Mouse (Mus musculus) liver, embryonic 14.5 days (tissue): ENCODE measurements around the gene Lama5. TPM values are rescaled to one million over a fixed set of nuclear protein-coding genes. Genes with fewer than 3 reads are reported as not detected.

ENCODE experiments used
- ATAC-seq: fragments of 200-750 bp; cut with Nextera tagmentation; 2 replicates; pipeline ENCODE4 v1.8.0; 2017; ENCODE audit warnings: moderate number of reproducible peaks, mild to moderate bottlenecking, moderate library complexity; ENCODE audit not compliant: insufficient read depth
- DNase-seq, 3 experiments: peaks; one replicate each; pipeline ENCODE4 v3.0.0-alpha.2; 2012 to 2013; ENCODE audit warnings: low read depth in 3 of 3, low spot score in 3 of 3
- H3K27ac ChIP-seq: fragments of 300-500 bp; sonication (generic); 2 replicates; pipeline ENCODE4 v1.5.1; 2014; ENCODE audit warnings: moderate library complexity, mild to moderate bottlenecking, control low read depth, inconsistent platforms
- H3K27me3 ChIP-seq: fragments of 300-500 bp; sonication (generic); 2 replicates; pipeline ENCODE4 v1.6.1; 2014; ENCODE audit warnings: mild to moderate bottlenecking, low read length, moderate library complexity; ENCODE audit not compliant: control insufficient read depth, insufficient read depth
- H3K36me3 ChIP-seq: fragments of 300-500 bp; sonication (generic); replicated peaks from 2 replicates; pipeline ENCODE4 v1.6.1; 2014; ENCODE audit warnings: low read depth; ENCODE audit not compliant: control insufficient read depth, insufficient read depth
- H3K4me1 ChIP-seq, 2 experiments: fragments of 200-500 bp in 1 of 2; fragments of 300-500 bp in 1 of 2; sonication (generic) in 1 of 2; replicated peaks; 2 replicates each; pipeline ENCODE4 v1.6.1; 2012 to 2014; ENCODE audit warnings: antibody characterized with exemption in 1 of 2, inconsistent platforms in 1 of 2, low read length in 1 of 2; ENCODE audit not compliant: control insufficient read depth in 2 of 2, insufficient read depth in 2 of 2
- H3K4me2 ChIP-seq: fragments of 300-500 bp; sonication (generic); 2 replicates; pipeline ENCODE4 v1.6.1; 2014; ENCODE audit warnings: low read depth, mild to moderate bottlenecking, control low read depth, moderate library complexity
- H3K4me3 ChIP-seq, 2 experiments: fragments of 200-500 bp in 1 of 2; fragments of 300-500 bp in 1 of 2; sonication (generic) in 1 of 2; 2 replicates each; pipeline ENCODE4 v1.5.1; 2012 to 2014; ENCODE audit warnings: low read depth in 2 of 2, low read length in 2 of 2, mild to moderate bottlenecking in 2 of 2, control low read depth in 1 of 2, inconsistent platforms in 1 of 2, moderate library complexity in 1 of 2; ENCODE audit not compliant: insufficient read depth in 1 of 2
- H3K9ac ChIP-seq: fragments of 300-500 bp; sonication (generic); replicated peaks from 2 replicates; pipeline ENCODE4 v1.6.1; 2014; ENCODE audit warnings: mild to moderate bottlenecking, control low read depth, moderate library complexity
- H3K9me3 ChIP-seq: fragments of 300-500 bp; sonication (generic); 2 replicates; pipeline ENCODE4 v1.6.1; 2016; ENCODE audit warnings: low read length, mixed read lengths; ENCODE audit not compliant: control insufficient read depth
- CTCF ChIP-seq: IDR thresholded peaks from 2 replicates; pipeline ENCODE4 v1.5.1; 2016; ENCODE audit warnings: antibody characterized with exemption, low read depth, control low read depth
- EP300 ChIP-seq: IDR thresholded peaks from 2 replicates; pipeline ENCODE4 v1.6.1; 2016; ENCODE audit warnings: antibody characterized with exemption, low read depth
- WGBS: fragments of 180-500 bp; shearing (Covaris S2); extraction: QIAGEN DNeasy Blood & Tissue Kit; methylation state at CpG from one replicate; pipeline ENCODE4 v1.1.7; 2014; ENCODE audit not compliant: insufficient replicate concordance; 5-methylcytosine and 5-hydroxymethylcytosine counted together
- microRNA-seq: library from miRNA; unstranded; fragments of <30 nt; microRNA quantifications from one replicate; pipeline ENCODE4, GENCODE M21; 2016
- polyA plus RNA-seq, 2 experiments: library from polyadenylated mRNA; depleted of rRNA in 1 of 2; stranded (reverse) in 1 of 2; unstranded in 1 of 2; fragments of >200 nt; fragmentation: Nextera tagmentation in 1 of 2; extraction: Ambion mirVana in 1 of 2; gene quantifications; 2 replicates each; pipeline versions ENCODE4 v1.2.1 to v1.2.3; 2012 to 2014

Gene Lama5
- polyA plus RNA-seq, 2 experiments: 1.9 to 2.7 TPM

DNA sequence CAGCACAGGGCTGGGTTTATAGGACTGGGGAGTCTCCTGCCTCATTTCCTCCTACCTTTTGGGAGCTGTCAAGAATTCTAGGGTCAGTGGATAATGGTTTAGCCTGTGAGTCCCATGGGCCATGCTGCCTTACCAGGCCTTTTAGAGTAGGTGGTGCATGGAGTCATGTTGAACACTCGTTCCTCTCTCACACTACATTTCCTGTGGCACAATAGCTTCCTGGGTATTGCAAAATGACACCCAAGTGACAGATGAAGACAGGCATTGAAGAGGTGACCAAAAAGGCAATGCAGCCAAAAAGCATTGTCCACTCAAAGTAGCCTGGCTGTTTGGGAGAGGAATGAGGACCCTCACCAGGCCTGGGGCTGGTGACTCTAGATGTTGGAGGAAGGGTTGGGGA lies 98.0 kb downstream of the Lama5 start:
- DNase-seq (no peak), ATAC-seq (no peak)
- Histone ChIP-seq H3K4me1 (peaks cover 0 to 2% of the 10 kb centered on the region in 2 experiments; a peak in 2 of 4 replicates), H3K27ac (no peak overlapping the region), H3K4me2 (no peak overlapping the region), H3K9me3 (no peaks in the 10 kb centered on the region), H3K9ac (no peak overlapping the region), H3K27me3 (no peaks in the 10 kb centered on the region), H3K4me3 (no peak overlapping the region), H3K36me3 (no peaks in the 10 kb centered on the region)
- TF ChIP-seq CTCF: no peak
- TF ChIP-seq EP300: no peak
- WGBS: 51% methylated on average over 1 of the region's 1 CpGs

Small RNAs within 50 kb of the gene (microRNA-seq; reads per million reads assigned to microRNA genes)
- gene Mir3091 (3.4 reads per million), gene Mir7005 (not detected)

Other genes starting within 250 kb of the Lama5 start
- 4.3 and 5.7 TPM in 2 replicates for gene Taf4, start 249.2 kb downstream of the Lama5 start, polyA plus RNA-seq (2012; rRNA removed)
- gene Taf4, start 249.2 kb downstream of the Lama5 start, polyA plus RNA-seq (2014; fragmentation: Nextera tagmentation; extraction: Ambion mirVana): 2.1 and 2.3 TPM in 2 replicates
- gene Lsm14b, start 200.9 kb downstream of the Lama5 start, polyA plus RNA-seq (2012; rRNA removed): 6.0 and 10.7 TPM in 2 replicates
- 1.5 and 1.7 TPM in 2 replicates for gene Lsm14b, start 200.9 kb downstream of the Lama5 start, polyA plus RNA-seq (2014; fragmentation: Nextera tagmentation; extraction: Ambion mirVana)
- gene Psma7, start 183.4 kb downstream of the Lama5 start, polyA plus RNA-seq (2012; rRNA removed): 115 and 150 TPM in 2 replicates
- 310 and 347 TPM in 2 replicates for gene Psma7, start 183.4 kb downstream of the Lama5 start, polyA plus RNA-seq (2014; fragmentation: Nextera tagmentation; extraction: Ambion mirVana)
- 1.0 and 1.3 TPM in 2 replicates for gene Ss18l1, start 183.3 kb downstream of the Lama5 start, polyA plus RNA-seq (2012; rRNA removed)
- gene Ss18l1, start 183.3 kb downstream of the Lama5 start, polyA plus RNA-seq (2014; fragmentation: Nextera tagmentation; extraction: Ambion mirVana): 0.37 and 0.44 TPM in 2 replicates
- 7.7 and 8.5 TPM in 2 replicates for gene Mtg2, start 155.3 kb downstream of the Lama5 start, polyA plus RNA-seq (2012; rRNA removed)
- 9.9 and 10.7 TPM in 2 replicates for gene Mtg2, start 155.3 kb downstream of the Lama5 start, polyA plus RNA-seq (2014; fragmentation: Nextera tagmentation; extraction: Ambion mirVana)
- gene Hrh3, start 121.4 kb downstream of the Lama5 start, polyA plus RNA-seq (2012; rRNA removed): 0.02 TPM in 1 of 2 replicates, not detected in the other
- not detected in 2 replicates for gene Hrh3, start 121.4 kb downstream of the Lama5 start, polyA plus RNA-seq (2014; fragmentation: Nextera tagmentation; extraction: Ambion mirVana)
- 3.3 and 4.4 TPM in 2 replicates for gene Osbpl2, start 106.6 kb downstream of the Lama5 start, polyA plus RNA-seq (2012; rRNA removed)
- gene Osbpl2, start 106.6 kb downstream of the Lama5 start, polyA plus RNA-seq (2014; fragmentation: Nextera tagmentation; extraction: Ambion mirVana): 7.9 and 8.4 TPM in 2 replicates
- gene Adrm1, start 54.4 kb downstream of the Lama5 start, polyA plus RNA-seq (2012; rRNA removed): 51.7 and 53.3 TPM in 2 replicates
- gene Adrm1, start 54.4 kb downstream of the Lama5 start, polyA plus RNA-seq (2014; fragmentation: Nextera tagmentation; extraction: Ambion mirVana): 77.8 and 80.5 TPM in 2 replicates
- 1,402 and 1,840 TPM in 2 replicates for gene Rps21, start 31.5 kb upstream of the Lama5 start, polyA plus RNA-seq (2012; rRNA removed)
- 511 and 539 TPM in 2 replicates for gene Rps21, start 31.5 kb upstream of the Lama5 start, polyA plus RNA-seq (2014; fragmentation: Nextera tagmentation; extraction: Ambion mirVana)
- 4.9 and 5.6 TPM in 2 replicates for gene Cables2, start 47.6 kb upstream of the Lama5 start, polyA plus RNA-seq (2012; rRNA removed)
- 3.3 and 4.9 TPM in 2 replicates for gene Cables2, start 47.6 kb upstream of the Lama5 start, polyA plus RNA-seq (2014; fragmentation: Nextera tagmentation; extraction: Ambion mirVana)
- gene Rbbp8nl, start 64.0 kb upstream of the Lama5 start, polyA plus RNA-seq (2012; rRNA removed): 0.02 TPM in 2 replicates
- not detected in 2 replicates for gene Rbbp8nl, start 64.0 kb upstream of the Lama5 start, polyA plus RNA-seq (2014; fragmentation: Nextera tagmentation; extraction: Ambion mirVana)
- 0.27 and 0.35 TPM in 2 replicates for gene Gata5, start 108.8 kb upstream of the Lama5 start, polyA plus RNA-seq (2012; rRNA removed)
- gene Gata5, start 108.8 kb upstream of the Lama5 start, polyA plus RNA-seq (2014; fragmentation: Nextera tagmentation; extraction: Ambion mirVana): 0.20 and 0.22 TPM in 2 replicates
- 0.65 and 0.69 TPM in 2 replicates for gene Slco4a1, start 230.4 kb upstream of the Lama5 start, polyA plus RNA-seq (2012; rRNA removed)
- 0.28 and 0.53 TPM in 2 replicates for gene Slco4a1, start 230.4 kb upstream of the Lama5 start, polyA plus RNA-seq (2014; fragmentation: Nextera tagmentation; extraction: Ambion mirVana)